Mouse (Mus musculus) cerebellum, adult 2 months (tissue): ENCODE results near the gene Cyp2t4. TPM values are rescaled to one million over a fixed set of nuclear protein-coding genes. Genes with fewer than 3 reads are reported as not detected.

Experiments used
- DNase-seq, 2 experiments: peaks; one replicate each; pipeline ENCODE4 v3.0.0; 2021
- H3K27ac ChIP-seq: fragments of 200-500 bp; 2 replicates; pipeline ENCODE4 v1.5.1; 2012; ENCODE audit warnings: low read length, control low read depth, inconsistent platforms; ENCODE audit not compliant: insufficient read depth
- H3K27me3 ChIP-seq: fragments of 200-500 bp; 2 replicates; pipeline ENCODE4 v1.6.1; 2012; ENCODE audit warnings: inconsistent platforms, mild to moderate bottlenecking, low read length, moderate library complexity; ENCODE audit not compliant: control insufficient read depth, insufficient read depth
- H3K4me1 ChIP-seq: fragments of 200-500 bp; 2 replicates; pipeline ENCODE4 v1.6.1; 2011; ENCODE audit warnings: low read length; ENCODE audit not compliant: control insufficient read depth, insufficient read depth
- H3K4me3 ChIP-seq: fragments of 200-500 bp; replicated peaks from 2 replicates; pipeline ENCODE3; 2011; ENCODE audit warnings: mild to moderate bottlenecking, low read depth, low read length, control low read depth; ENCODE audit not compliant: insufficient read depth
- CTCF ChIP-seq: fragments of 200-500 bp; IDR thresholded peaks from 2 replicates; pipeline ENCODE4 v1.5.1; 2011; ENCODE audit warnings: low read depth, mild to moderate bottlenecking, control low read depth, low read length, moderate library complexity, borderline replicate concordance; ENCODE audit not compliant: insufficient read depth
- POLR2A ChIP-seq: fragments of 200-500 bp; IDR thresholded peaks from 2 replicates; pipeline ENCODE4 v1.6.1; 2011; ENCODE audit warnings: low read length, control low read depth, borderline replicate concordance; ENCODE audit not compliant: insufficient read depth
- WGBS: fragments of 180-500 bp; shearing (Covaris S2); methylation state at CpG from one replicate; pipeline ENCODE4 v1.1.7; 2018; 5-methylcytosine and 5-hydroxymethylcytosine counted together
- polyA plus RNA-seq: library from polyadenylated mRNA; depleted of rRNA; stranded (reverse); fragments of >200 nt; gene quantifications from 2 replicates; pipeline ENCODE4 v1.2.3, GENCODE M21; 2012

The Cyp2t4 gene
- polyA plus RNA-seq, 1 experiment, result not detected

GRCm38 (mm10) chr7:27124969-27125368 is 28.5 kb upstream of the Cyp2t4 start:
- TF ChIP-seq CTCF (no peak), POLR2A (no peak)
- no peak overlapping the region for H3K27ac ChIP-seq
- no peak for DNase-seq
- WGBS, result 65% methylated on average over 4 of the region's 4 CpGs
- H3K4me1 ChIP-seq, result no peaks in the 10 kb centered on the region
- no peaks in the 10 kb centered on the region for H3K27me3 ChIP-seq
- no peak overlapping the region for H3K4me3 ChIP-seq

GRCm38 (mm10) chr7:27128162-27128561 is 25.4 kb upstream of the Cyp2t4 start:
- TF ChIP-seq CTCF (peak; percentile 42; the same call in 1 of the 2 replicates), POLR2A (no peak)
- DNase-seq, result no peak
- 48% methylated on average over 3 of the region's 3 CpGs for WGBS
- Histone ChIP-seq H3K4me3 (no peak overlapping the region), H3K27me3 (no peaks in the 10 kb centered on the region), H3K27ac (no peak overlapping the region), H3K4me1 (no peaks in the 10 kb centered on the region)

GRCm38 (mm10) chr7:27128946-27129345 is 24.6 kb upstream of the Cyp2t4 start:
- DNase-seq, result no peak
- Histone ChIP-seq H3K4me3 (no peak overlapping the region), H3K27ac (no peak overlapping the region), H3K27me3 (no peaks in the 10 kb centered on the region), H3K4me1 (no peaks in the 10 kb centered on the region)
- no peak for TF ChIP-seq POLR2A
- TF ChIP-seq CTCF, result no peak
- 78% methylated on average over 13 of the region's 13 CpGs for WGBS

- no peaks in the 10 kb centered on the region for H3K4me1 ChIP-seq
- no peak for DNase-seq
- no peak overlapping the region for H3K4me3 ChIP-seq
- H3K27ac ChIP-seq, result no peak overlapping the region
- no peaks in the 10 kb centered on the region for H3K27me3 ChIP-seq
- TF ChIP-seq CTCF (no peak), POLR2A (no peak)
- 69% methylated on average over 12 of the region's 12 CpGs for WGBS
These were observed 23.7 kb upstream of the Cyp2t4 start for GRCm38 (mm10) chr7:27129811-27130210.

- H3K27me3 ChIP-seq, result no peaks in the 10 kb centered on the region
- H3K4me1 ChIP-seq, result no peaks in the 10 kb centered on the region
- H3K4me3 ChIP-seq, result no peak overlapping the region
- DNase-seq, result no peak
- H3K27ac ChIP-seq, result no peak overlapping the region
- 87% methylated on average over 22 of the region's 22 CpGs for WGBS
- TF ChIP-seq POLR2A, result no peak
- TF ChIP-seq CTCF, result no peak
These were observed 22.8 kb upstream of the Cyp2t4 start for GRCm38 (mm10) chr7:27130521-27131370.

- Histone ChIP-seq H3K4me1 (no peaks in the 10 kb centered on the region), H3K4me3 (no peak overlapping the region), H3K27ac (no peak overlapping the region), H3K27me3 (no peaks in the 10 kb centered on the region)
- no peak for TF ChIP-seq CTCF
- no peak for TF ChIP-seq POLR2A
- DNase-seq, result no peak
- WGBS, result 63% methylated on average over 2 of the region's 2 CpGs
These were observed 22.1 kb upstream of the Cyp2t4 start for GRCm38 (mm10) chr7:27131387-27131786.

- DNase-seq, result peak; percentile 43 to 56
- Histone ChIP-seq H3K27me3 (no peaks in the 10 kb centered on the region), H3K4me1 (no peaks in the 10 kb centered on the region), H3K4me3 (no peak overlapping the region), H3K27ac (no peak overlapping the region)
- WGBS, result 11% methylated on average over 10 of the region's 10 CpGs
- TF ChIP-seq CTCF, result no peak; the same call in 1 of the 2 replicates
These were observed 20.9 kb upstream of the Cyp2t4 start for GRCm38 (mm10) chr7:27132588-27132987.

GRCm38 (mm10) chr7:27133156-27133555 is 20.4 kb upstream of the Cyp2t4 start:
- TF ChIP-seq CTCF (no peak), POLR2A (no peak)
- DNase-seq, result peak in 1 of 2 experiments; percentile 13
- 58% methylated on average over 12 of the region's 12 CpGs for WGBS
- Histone ChIP-seq H3K4me1 (no peaks in the 10 kb centered on the region), H3K4me3 (no peak overlapping the region), H3K27me3 (no peaks in the 10 kb centered on the region), H3K27ac (no peak overlapping the region)
